Mouse (Mus musculus) MEL (cell line): ENCODE results near the gene Pnpla5. TPM values are rescaled to one million over a fixed set of nuclear protein-coding genes. Genes with fewer than 3 reads are reported as not detected.

Experiments used
- DNase-seq: peaks from one replicate; pipeline ENCODE4 v3.0.0; 2011; ENCODE audit warnings: low read depth, low spot score
- H3K27ac ChIP-seq: 2 replicates; pipeline ENCODE4 v1.5.1; 2012; ENCODE audit warnings: low read depth, mild to moderate bottlenecking, control low read depth, low read length, moderate library complexity; ENCODE audit not compliant: control insufficient read depth
- H3K27me3 ChIP-seq, 2 experiments: fragments of 150-350 bp in 1 of 2; sonication (generic) in 1 of 2; 2 replicates each; pipeline ENCODE4 v1.6.1; 2012; ENCODE audit warnings: low read length in 2 of 2, mild to moderate bottlenecking in 2 of 2, improper control_type of control experiment in 1 of 2, moderate library complexity in 1 of 2; ENCODE audit not compliant: insufficient read depth in 2 of 2, control insufficient read depth in 1 of 2
- H3K36me3 ChIP-seq, 2 experiments: 2 replicates each; pipeline ENCODE4 v1.6.1; 2012 to 2014; ENCODE audit warnings: low read length in 2 of 2, improper control_type of control experiment in 1 of 2, inconsistent platforms in 1 of 2, mild to moderate bottlenecking in 1 of 2; ENCODE audit not compliant: insufficient read depth in 2 of 2, control insufficient read depth in 1 of 2
- H3K4me1 ChIP-seq, 2 experiments: fragments of 150-350 bp in 1 of 2; sonication (generic) in 1 of 2; 2 replicates each; pipeline ENCODE4 v1.6.1; 2012; ENCODE audit warnings: low read length in 2 of 2, improper control_type of control experiment in 1 of 2, mild to moderate bottlenecking in 1 of 2; ENCODE audit not compliant: insufficient read depth in 2 of 2, control insufficient read depth in 1 of 2
- H3K4me3 ChIP-seq, 2 experiments: fragments of 150-350 bp in 1 of 2; sonication (generic) in 1 of 2; 2 replicates each; pipeline ENCODE4 v1.5.1; 2012; ENCODE audit warnings: low read depth in 2 of 2, low read length in 2 of 2, mild to moderate bottlenecking in 2 of 2, moderate library complexity in 2 of 2, control low read depth in 1 of 2, improper control_type of control experiment in 1 of 2; ENCODE audit not compliant: control insufficient read depth in 1 of 2, insufficient read depth in 1 of 2
- H3K79me2 ChIP-seq: 2 replicates; pipeline ENCODE4 v1.6.1; 2012; ENCODE audit warnings: mild to moderate bottlenecking, low read length, moderate library complexity; ENCODE audit not compliant: control insufficient read depth, poor library complexity, insufficient read depth
- H3K9ac ChIP-seq: 2 replicates; pipeline ENCODE4 v1.6.1; 2012; ENCODE audit warnings: low read depth, mild to moderate bottlenecking, control low read depth, low read length, moderate library complexity; ENCODE audit not compliant: control insufficient read depth, poor library complexity, severe bottlenecking
- H3K9me3 ChIP-seq: fragments of 150-350 bp; sonication (generic); replicated peaks from 2 replicates; pipeline ENCODE4 v1.6.1; 2012; ENCODE audit warnings: mild to moderate bottlenecking, low read length, improper control_type of control experiment, moderate library complexity; ENCODE audit not compliant: insufficient read depth
- CHD1 ChIP-seq: IDR thresholded peaks from 2 replicates; pipeline ENCODE4 v1.6.1; 2012; ENCODE audit warnings: low read depth, mild to moderate bottlenecking, inconsistent platforms, low read length, improper control_type of control experiment
- CHD2 ChIP-seq: IDR thresholded peaks from 2 replicates; pipeline ENCODE4 v1.6.1; 2011; ENCODE audit warnings: low read length, improper control_type of control experiment
- CTCF ChIP-seq, 3 experiments: IDR thresholded peaks in 2 of 3; conservative IDR thresholded peaks in 1 of 3; 2 replicates each; pipeline ENCODE4 v1.5.1; 2011 to 2012; ENCODE audit warnings: low read length in 3 of 3, low read depth in 2 of 3, mild to moderate bottlenecking in 2 of 3, improper control_type of control experiment in 1 of 3, inconsistent platforms in 1 of 3, mixed read lengths in 1 of 3, moderate library complexity in 1 of 3; ENCODE audit not compliant: control insufficient read depth in 1 of 3, insufficient read depth in 1 of 3, poor library complexity in 1 of 3, severe bottlenecking in 1 of 3
- E2F4 ChIP-seq: IDR thresholded peaks from 2 replicates; pipeline ENCODE4 v1.6.1; 2011; ENCODE audit warnings: low read depth, low read length, improper control_type of control experiment, borderline replicate concordance
- GABPA ChIP-seq: IDR thresholded peaks from 2 replicates; pipeline ENCODE4 v1.6.1; 2012; ENCODE audit warnings: low read depth, mild to moderate bottlenecking, inconsistent platforms, low read length, improper control_type of control experiment, moderate library complexity
- KAT2A ChIP-seq: conservative IDR thresholded peaks from 2 replicates; pipeline ENCODE4 v1.6.1; 2012; ENCODE audit warnings: low read depth, low read length, improper control_type of control experiment, inconsistent platforms
- MAFK ChIP-seq: IDR thresholded peaks from 2 replicates; pipeline ENCODE4 v1.6.1; 2011; ENCODE audit warnings: low read depth, mild to moderate bottlenecking, low read length, improper control_type of control experiment, borderline replicate concordance
- MAX ChIP-seq: IDR thresholded peaks from 2 replicates; pipeline ENCODE4 v1.6.1; 2011; ENCODE audit warnings: low read length, improper control_type of control experiment
- MXI1 ChIP-seq: IDR thresholded peaks from 2 replicates; pipeline ENCODE4 v1.6.1; 2011; ENCODE audit warnings: mild to moderate bottlenecking, low read depth, low read length, improper control_type of control experiment
- POLR2A ChIP-seq, 2 experiments: IDR thresholded peaks; 2 replicates each; pipeline ENCODE4 v1.6.1; 2011 to 2012; ENCODE audit warnings: low read length in 2 of 2, mild to moderate bottlenecking in 2 of 2, control low read depth in 1 of 2, improper control_type of control experiment in 1 of 2, low read depth in 1 of 2, moderate library complexity in 1 of 2; ENCODE audit not compliant: control insufficient read depth in 1 of 2, insufficient read depth in 1 of 2, poor library complexity in 1 of 2
- RAD21 ChIP-seq: IDR thresholded peaks from 2 replicates; pipeline ENCODE4 v1.6.1; 2011; ENCODE audit warnings: mild to moderate bottlenecking, low read depth, low read length, improper control_type of control experiment
- RCOR1 ChIP-seq: IDR thresholded peaks from 2 replicates; pipeline ENCODE4 v1.6.1; 2012; ENCODE audit warnings: low read depth, mild to moderate bottlenecking, inconsistent platforms, low read length, improper control_type of control experiment
- SMC3 ChIP-seq: IDR thresholded peaks from 2 replicates; pipeline ENCODE4 v1.6.1; 2011; ENCODE audit warnings: low read depth, low read length, improper control_type of control experiment
- TBP ChIP-seq: IDR thresholded peaks from 2 replicates; pipeline ENCODE4 v1.8.0; 2011; ENCODE audit warnings: low read depth, low read length, improper control_type of control experiment
- USF1 ChIP-seq: IDR thresholded peaks from 2 replicates; pipeline ENCODE4 v1.6.1; 2014; ENCODE audit warnings: low read depth, mild to moderate bottlenecking, inconsistent platforms, low read length, improper control_type of control experiment, moderate library complexity
- ZKSCAN1 ChIP-seq: IDR thresholded peaks from 2 replicates; pipeline ENCODE4 v1.6.1; 2012; ENCODE audit warnings: low read depth, mild to moderate bottlenecking, inconsistent platforms, low read length, improper control_type of control experiment, moderate library complexity
- ZMIZ1 ChIP-seq: IDR thresholded peaks from 2 replicates; pipeline ENCODE4 v1.6.1; 2012; ENCODE audit warnings: low read depth, mild to moderate bottlenecking, inconsistent platforms, low read length, improper control_type of control experiment, moderate library complexity
- ZNF384 ChIP-seq: IDR thresholded peaks from 2 replicates; pipeline ENCODE4 v1.6.1; 2012; ENCODE audit warnings: low read depth, mild to moderate bottlenecking, inconsistent platforms, low read length, improper control_type of control experiment
- polyA plus RNA-seq, 2 experiments: library from polyadenylated mRNA; stranded (reverse) in 1 of 2; unstranded in 1 of 2; fragments of >175 nt in 1 of 2; fragments of >200 nt in 1 of 2; gene quantifications; 2 replicates each; pipeline versions ENCODE4 v1.2.1 to v1.2.4; 2012; ENCODE audit warnings: low replicate concordance in 2 of 2, low read depth in 1 of 2; ENCODE audit not compliant: insufficient read length in 2 of 2, insufficient read depth in 1 of 2, missing spikeins in 1 of 2
- total RNA-seq: library from RNA; depleted of rRNA; stranded (reverse); fragments of 300-350 nt; gene quantifications from 2 replicates; pipeline ENCODE4 v1.2.3, GENCODE M21; 2012

The Pnpla5 gene
- total and polyA plus RNA-seq, 3 experiments, result not detected

GRCm38 (mm10) chr15:84120612-84121011 is 2.4 kb downstream of the Pnpla5 start:
- Histone ChIP-seq H3K79me2 (no peaks in the 10 kb centered on the region), H3K27ac (no peak overlapping the region), H3K4me3 (no peak overlapping the region), H3K9ac (no peak overlapping the region), H3K36me3 (no peaks in the 10 kb centered on the region), H3K4me1 (no peaks in the 10 kb centered on the region), H3K27me3 (no peaks in the 10 kb centered on the region), H3K9me3 (no peaks in the 10 kb centered on the region)
- no peak for DNase-seq
- TF ChIP-seq RAD21 (no peak), KAT2A (no peak), E2F4 (no peak), ZNF384 (no peak), ZMIZ1 (no peak), RCOR1 (no peak), CTCF (IDR thresholded peaks at IDR 0.05 in 2 of 3, conservative IDR thresholded peaks at IDR 0.05 in 1 of 3; ENCODE audit: control insufficient read depth in 1 of 3, insufficient read depth in 1 of 3, low read depth in 2 of 3, low read length in 3 of 3, poor library complexity in 1 of 3, severe bottlenecking in 1 of 3) (no peak), MAFK (no peak), USF1 (no peak), CHD2 (no peak), CHD1 (no peak), ZKSCAN1 (no peak), GABPA (no peak), SMC3 (no peak), TBP (no peak), MAX (no peak), POLR2A (IDR thresholded peaks at IDR 0.05; ENCODE audit: control insufficient read depth in 1 of 2, insufficient read depth in 1 of 2, low read depth in 1 of 2, low read length in 2 of 2, poor library complexity in 1 of 2) (no peak), MXI1 (no peak)

GRCm38 (mm10) chr15:84116466-84116865 is 6.5 kb downstream of the Pnpla5 start:
- Histone ChIP-seq H3K27ac (no peak overlapping the region), H3K79me2 (no peaks in the 10 kb centered on the region), H3K4me1 (no peaks in the 10 kb centered on the region), H3K36me3 (no peaks in the 10 kb centered on the region), H3K4me3 (no peak overlapping the region), H3K9me3 (no peaks in the 10 kb centered on the region), H3K27me3 (no peaks in the 10 kb centered on the region), H3K9ac (no peak overlapping the region)
- TF ChIP-seq CHD1, result no peak
- no peak for TF ChIP-seq RAD21
- no peak for DNase-seq
